Mouse (Mus musculus) forebrain, postnatal 0 days (tissue): Measurements from ENCODE around the gene Tcp1. TPM values are rescaled to one million over a fixed set of nuclear protein-coding genes. Genes with fewer than 3 reads are reported as not detected.

Experiments
- ATAC-seq: fragments of 200-750 bp; cut with Nextera tagmentation; 2 replicates; pipeline ENCODE4 v1.8.0; 2017; ENCODE audit warnings: mild to moderate bottlenecking, moderate library complexity
- DNase-seq: peaks from one replicate; pipeline ENCODE4 v3.0.0-alpha.2; 2015
- H3K27ac ChIP-seq: fragments of 300-500 bp; sonication (generic); 2 replicates; pipeline ENCODE4 v1.5.1; 2014; ENCODE audit warnings: low read depth, mild to moderate bottlenecking, antibody characterized with exemption, low read length, moderate library complexity, mixed read lengths
- H3K27me3 ChIP-seq: fragments of 300-500 bp; sonication (generic); 2 replicates; pipeline ENCODE4 v1.6.1; 2014; ENCODE audit warnings: mild to moderate bottlenecking, low read length, mixed read lengths; ENCODE audit not compliant: insufficient read depth
- H3K36me3 ChIP-seq: fragments of 300-500 bp; sonication (generic); 2 replicates; pipeline ENCODE4 v1.6.1; 2014; ENCODE audit warnings: mild to moderate bottlenecking, moderate library complexity; ENCODE audit not compliant: insufficient read depth
- H3K4me1 ChIP-seq: fragments of 300-500 bp; sonication (generic); 2 replicates; pipeline ENCODE4 v1.6.1; 2014; ENCODE audit warnings: antibody characterized with exemption; ENCODE audit not compliant: insufficient read depth
- H3K4me2 ChIP-seq: fragments of 300-500 bp; sonication (generic); 2 replicates; pipeline ENCODE4 v1.6.1; 2014; ENCODE audit warnings: low read depth, mild to moderate bottlenecking, moderate library complexity
- H3K4me3 ChIP-seq: fragments of 300-500 bp; sonication (generic); 2 replicates; pipeline ENCODE4 v1.5.1; 2014; ENCODE audit warnings: low read depth, low read length, mixed read lengths
- H3K9ac ChIP-seq: fragments of 300-500 bp; sonication (generic); 2 replicates; pipeline ENCODE4 v1.6.1; 2014; ENCODE audit warnings: mild to moderate bottlenecking
- H3K9me3 ChIP-seq: fragments of 300-500 bp; sonication (generic); 2 replicates; pipeline ENCODE4 v1.6.1; 2016; ENCODE audit warnings: low read length
- CTCF ChIP-seq: sonication (generic); IDR thresholded peaks from 2 replicates; pipeline ENCODE4 v1.5.1; 2016; ENCODE audit warnings: antibody characterized with exemption, control low read depth, low read depth
- WGBS: fragments of 180-500 bp; shearing (Covaris S2); extraction: QIAGEN DNeasy Blood & Tissue Kit; methylation state at CpG from one replicate; pipeline ENCODE4 v1.1.7; 2014; 5-methylcytosine and 5-hydroxymethylcytosine counted together
- polyA plus RNA-seq: library from polyadenylated mRNA; unstranded; fragments of >200 nt; fragmentation: Nextera tagmentation; extraction: Ambion mirVana; gene quantifications from 2 replicates; pipeline ENCODE4 v1.2.1, GENCODE M21; 2015
- total RNA-seq: library from RNA; depleted of rRNA; stranded (reverse); fragments of >200 nt; gene quantifications from 2 replicates; pipeline ENCODE4 v1.2.3, GENCODE M21; 2014

Tcp1 gene
- total and polyA plus RNA-seq, 2 experiments from 2014 or later: 418 to 432 TPM

DNA sequence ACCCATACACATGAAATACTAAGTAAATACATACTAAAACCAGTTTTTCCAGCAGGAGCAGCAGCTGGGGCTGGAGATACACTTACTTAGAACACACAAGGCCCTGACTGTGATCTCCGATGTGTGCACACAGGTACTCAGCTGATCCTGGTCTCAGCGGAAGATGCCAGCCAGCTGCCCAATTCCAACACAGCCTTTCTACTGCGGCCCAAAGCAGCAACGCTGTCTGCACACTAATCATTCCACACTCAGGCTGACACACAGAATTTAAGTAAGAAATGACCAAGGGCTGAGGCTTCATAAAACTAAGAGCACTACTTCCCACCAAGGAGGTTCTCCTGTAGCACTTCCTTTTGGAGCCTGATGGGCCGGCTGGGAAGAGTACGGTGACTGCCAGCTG lies 13.2 kb upstream of the Tcp1 start:
- Histone ChIP-seq H3K27me3 (no peaks in the 10 kb centered on the region), H3K4me2 (no peak overlapping the region), H3K36me3 (peaks cover 17% of the 10 kb centered on the region), H3K27ac (no peak overlapping the region), H3K9ac (no peak overlapping the region), H3K4me3 (no peak overlapping the region), H3K4me1 (no peaks in the 10 kb centered on the region), H3K9me3 (no peaks in the 10 kb centered on the region)
- TF ChIP-seq CTCF: no peak
- 96% methylated on average over 6 of the region's 6 CpGs for WGBS
- DNase-seq (no peak), ATAC-seq (no peak)

DNA sequence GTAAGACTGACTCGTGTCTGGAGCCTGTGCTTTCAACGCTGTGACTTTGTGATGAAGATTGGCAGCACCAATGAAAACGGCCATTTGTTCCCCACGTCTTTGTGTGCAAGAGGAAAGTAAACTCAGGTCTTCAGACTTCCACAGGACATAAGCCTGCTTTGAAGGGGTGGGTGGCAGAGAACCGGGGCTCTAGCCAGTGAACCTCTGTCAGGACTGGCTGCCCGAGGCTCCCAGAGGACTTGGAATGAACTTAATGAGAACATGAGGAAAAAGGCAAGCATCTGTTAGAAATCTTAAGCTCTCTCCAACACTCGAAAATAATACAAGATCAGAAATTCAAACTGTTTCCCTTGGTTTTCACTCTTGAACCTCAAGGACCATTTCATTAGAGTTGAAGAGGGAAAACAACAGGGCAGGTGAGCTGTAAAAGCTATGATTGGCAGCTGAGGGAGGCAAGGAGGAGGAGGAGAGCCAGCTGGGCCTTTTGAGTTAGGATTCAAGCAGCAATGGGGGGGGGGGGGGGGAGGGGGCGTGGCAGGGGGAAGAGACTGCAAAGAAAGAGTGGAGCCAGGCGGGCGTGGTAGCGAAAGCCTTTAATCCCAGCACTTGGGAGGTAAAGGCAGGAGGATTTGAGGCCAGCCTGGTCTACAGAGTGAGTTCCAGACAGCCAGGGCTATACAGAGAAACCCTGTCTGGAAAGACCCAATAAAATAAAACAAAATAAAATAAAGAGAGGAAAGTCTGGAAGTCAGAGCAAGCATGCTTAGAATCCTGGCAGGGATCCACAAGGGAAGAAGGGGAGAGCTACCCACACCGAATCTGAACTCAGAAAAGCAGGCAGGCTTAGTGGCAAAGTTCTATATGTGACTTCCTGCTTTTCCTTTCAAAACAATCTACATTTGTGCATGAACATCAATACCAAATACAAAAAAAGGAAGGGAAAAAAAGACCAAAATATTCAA lies 11.8 kb upstream of the Tcp1 start:
- 9% methylated on average over 11 of the region's 12 CpGs for WGBS
- Histone ChIP-seq H3K9me3 (no peaks in the 10 kb centered on the region), H3K4me2 (no peak overlapping the region), H3K4me3 (no peak overlapping the region), H3K27me3 (no peaks in the 10 kb centered on the region), H3K36me3 (peaks cover 17% of the 10 kb centered on the region), H3K27ac (peak overlapping the region; percentile 30; the same call in 1 of the 2 replicates), H3K9ac (no peak overlapping the region), H3K4me1 (no peaks in the 10 kb centered on the region)
- no peak for TF ChIP-seq CTCF
- ATAC-seq (no peak), DNase-seq (peak; percentile 10)

DNA sequence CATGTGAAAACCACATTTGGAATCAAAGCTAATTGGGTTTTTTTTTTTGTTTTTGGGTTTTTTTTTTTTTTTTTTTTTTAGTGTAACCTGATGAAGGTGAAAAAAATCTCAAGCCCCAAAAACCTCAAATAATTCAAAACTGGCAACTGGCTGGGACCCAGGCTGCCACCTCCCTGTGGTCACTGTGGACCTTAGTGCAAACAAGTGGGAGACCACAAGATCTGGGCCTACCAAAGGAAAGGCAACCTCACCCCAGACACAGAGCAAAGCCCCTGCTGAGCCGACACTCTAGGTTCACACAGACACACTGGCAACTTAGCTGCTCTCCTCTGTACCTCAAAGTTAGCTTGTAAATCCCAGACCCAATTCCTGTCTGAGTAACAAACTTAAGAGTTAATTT lies 11.2 kb upstream of the Tcp1 start:
- no peak for DNase-seq
- Histone ChIP-seq H3K4me1 (no peaks in the 10 kb centered on the region), H3K9me3 (no peaks in the 10 kb centered on the region), H3K27ac (no peak overlapping the region), H3K36me3 (peaks cover 17% of the 10 kb centered on the region), H3K9ac (no peak overlapping the region), H3K4me2 (no peak overlapping the region), H3K4me3 (no peak overlapping the region), H3K27me3 (no peaks in the 10 kb centered on the region)
- 57% methylated on average over 1 of the region's 1 CpGs for WGBS
- no peak for ATAC-seq
- TF ChIP-seq CTCF: no peak

DNA sequence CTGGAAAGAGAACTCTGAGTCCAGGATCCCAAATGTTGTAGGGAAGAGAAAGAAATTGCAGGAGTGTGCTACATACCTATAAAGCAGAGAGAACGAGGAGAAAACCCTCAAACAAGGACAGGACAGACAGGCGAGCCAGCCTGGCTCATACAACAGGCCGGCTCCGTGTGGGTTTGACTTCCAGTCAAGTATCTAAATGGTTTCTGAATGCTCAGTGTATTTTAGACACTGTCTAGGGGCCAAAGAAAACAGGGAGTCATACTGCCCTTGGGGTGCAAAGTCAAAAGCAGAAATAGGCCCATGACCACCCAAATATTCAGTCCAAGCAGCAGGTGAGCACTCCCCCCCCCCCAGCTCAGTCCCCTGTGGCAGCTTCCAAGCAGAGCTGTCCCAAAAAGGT lies 9.7 kb upstream of the Tcp1 start:
- no peak for DNase-seq
- Histone ChIP-seq H3K4me2 (no peak overlapping the region), H3K4me3 (no peak overlapping the region), H3K27ac (no peak overlapping the region), H3K9me3 (no peaks in the 10 kb centered on the region), H3K36me3 (peaks cover 24% of the 10 kb centered on the region), H3K9ac (no peak overlapping the region), H3K4me1 (no peaks in the 10 kb centered on the region), H3K27me3 (no peaks in the 10 kb centered on the region)
- 93% methylated on average over 4 of the region's 4 CpGs for WGBS
- no peak for TF ChIP-seq CTCF
- ATAC-seq: no peak

DNA sequence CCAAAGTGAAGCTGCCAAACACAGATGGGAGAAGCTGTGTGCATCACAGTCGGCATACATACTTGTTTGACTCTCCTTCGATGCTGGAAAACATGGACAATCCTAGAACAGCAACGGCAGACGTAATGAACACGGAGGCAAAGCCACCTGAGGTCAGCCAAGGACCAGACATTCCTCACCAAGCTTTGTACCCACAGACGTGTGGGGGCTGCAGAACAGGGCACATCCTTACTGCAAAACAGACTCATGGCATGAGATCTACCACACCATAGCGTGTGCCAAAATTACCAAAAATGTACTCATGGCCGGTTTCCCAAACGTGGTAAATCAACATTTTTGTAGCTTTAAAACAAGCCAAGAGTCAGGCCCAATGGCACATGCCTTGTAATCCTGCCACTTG lies 9.1 kb upstream of the Tcp1 start:
- no peaks in the 10 kb centered on the region for H3K4me1 ChIP-seq
- H3K4me2 ChIP-seq: no peak overlapping the region
- no peak overlapping the region for H3K9ac ChIP-seq
- ATAC-seq (no peak), DNase-seq (no peak)
- no peak overlapping the region for H3K27ac ChIP-seq
- TF ChIP-seq CTCF: no peak
- peaks cover 28% of the 10 kb centered on the region for H3K36me3 ChIP-seq
- WGBS: 92% methylated on average over 9 of the region's 9 CpGs
- H3K27me3 ChIP-seq: no peaks in the 10 kb centered on the region
- no peak overlapping the region for H3K4me3 ChIP-seq
- H3K9me3 ChIP-seq: no peaks in the 10 kb centered on the region

DNA sequence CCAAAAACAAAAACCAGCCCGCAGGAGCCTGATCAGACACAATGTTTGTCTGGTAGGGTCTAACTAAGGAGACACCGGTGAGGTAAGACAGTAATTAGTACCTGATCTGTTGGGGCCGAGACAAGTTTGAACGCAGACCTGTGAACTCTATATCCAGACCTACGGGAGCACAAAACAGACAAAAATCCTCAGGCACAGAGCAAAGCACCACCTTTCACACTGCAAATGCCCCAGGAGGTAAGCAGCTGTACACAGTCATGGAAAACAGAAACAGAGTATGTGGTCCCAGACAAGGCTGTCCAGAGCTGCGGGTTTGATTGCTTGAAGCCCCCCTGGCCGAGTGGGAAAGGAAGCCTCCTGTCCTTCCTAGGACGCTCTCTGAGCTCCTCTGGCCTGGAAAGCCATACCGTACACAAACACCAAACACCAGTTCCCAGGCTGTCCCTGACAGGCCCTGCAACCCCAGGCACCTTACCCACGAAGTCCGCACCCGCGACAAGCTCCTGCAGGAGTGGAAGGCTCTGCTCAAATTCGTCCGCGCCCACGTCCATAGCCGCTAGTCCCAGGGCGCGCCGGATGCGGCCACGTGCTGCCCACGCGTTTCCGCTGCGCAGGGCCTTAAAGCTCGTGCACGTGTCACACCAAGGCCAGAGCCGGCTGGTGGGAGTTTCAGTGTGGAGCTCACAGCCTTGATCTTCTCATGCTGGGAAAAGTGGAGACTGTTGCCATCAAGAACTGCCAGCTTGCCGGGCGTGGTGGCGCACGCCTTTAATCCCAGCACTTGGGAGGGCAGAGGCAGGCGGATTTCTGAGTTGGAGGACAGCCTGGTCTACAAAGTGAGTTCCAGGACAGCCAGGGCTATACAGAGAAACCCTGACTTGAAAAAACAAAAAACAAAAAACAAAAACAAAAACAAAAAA lies 5.9 kb upstream of the Tcp1 start, which contains the start of gene Pnldc1:
Gene Pnldc1, minus strand, starts transcription at position 870 of the 920 bp plus-strand sequence.
- no peak for DNase-seq
- WGBS: 85% methylated on average over 35 of the region's 35 CpGs
- no peak within 1 kb of the TSS for H3K4me3 ChIP-seq
- TF ChIP-seq CTCF: no peak
- no peaks in the 10 kb centered on the region for H3K27me3 ChIP-seq
- H3K9me3 ChIP-seq: no peaks in the 10 kb centered on the region
- ATAC-seq: no peak
- H3K4me2 ChIP-seq: no peak within 1 kb of the TSS
- no peak within 1 kb of the TSS for H3K9ac ChIP-seq
- peaks cover 50% of the 10 kb centered on the region for H3K36me3 ChIP-seq
- no peak within 1 kb of the TSS for H3K27ac ChIP-seq
- H3K4me1 ChIP-seq: no peaks in the 10 kb centered on the region

DNA sequence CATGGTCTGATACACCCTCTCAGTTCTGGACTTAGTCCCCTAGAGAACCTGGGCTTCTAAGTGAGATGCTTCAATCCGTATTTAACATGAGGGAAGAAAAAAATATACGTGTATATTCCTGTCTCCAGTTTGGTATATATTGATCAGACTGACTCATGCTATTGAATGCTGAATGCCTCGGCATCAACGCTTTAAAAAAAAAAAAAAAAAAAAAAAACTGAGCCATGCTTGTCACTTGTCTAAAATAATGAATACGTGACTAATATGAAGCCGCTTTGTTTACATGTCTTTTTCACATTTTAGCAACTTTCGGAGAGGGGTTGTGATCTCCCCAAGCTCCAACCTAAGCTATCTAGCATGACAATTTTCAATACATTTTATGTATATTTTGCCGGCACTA lies 5.1 kb upstream of the Tcp1 start:
- no peak overlapping the region for H3K9ac ChIP-seq
- no peak overlapping the region for H3K4me2 ChIP-seq
- no peak for ATAC-seq
- 88% methylated on average over 8 of the region's 8 CpGs for WGBS
- no peak for DNase-seq
- no peaks in the 10 kb centered on the region for H3K4me1 ChIP-seq
- H3K36me3 ChIP-seq: peaks cover 44% of the 10 kb centered on the region
- H3K4me3 ChIP-seq: no peak overlapping the region
- no peak for TF ChIP-seq CTCF
- H3K27me3 ChIP-seq: no peaks in the 10 kb centered on the region
- no peak overlapping the region for H3K27ac ChIP-seq
- H3K9me3 ChIP-seq: no peaks in the 10 kb centered on the region
